Mouse (Mus musculus): ENCODE data around the gene Map7d1.

GRCm38 (mm10) chr4:126202303-126203181 lies 53.6 kb downstream of the Map7d1 start, which contains the start of gene Thrap3:
- no peak for TF ChIP-seq CTCF (IDR thresholded peaks at IDR 0.05)
- peak; percentile 87 for TF ChIP-seq EP300 (IDR thresholded peaks at IDR 0.05)
